Mouse (Mus musculus) stomach, postnatal 0 days (tissue): ENCODE results near the gene Dnal1.

Source experiments
- CTCF ChIP-seq: IDR thresholded peaks from 2 replicates; pipeline ENCODE4 v1.5.1; 2016; ENCODE audit warnings: antibody characterized with exemption, low read depth, mild to moderate bottlenecking, moderate library complexity
- EP300 ChIP-seq: optimal IDR thresholded peaks from 2 replicates; pipeline ENCODE3; 2016; ENCODE audit warnings: antibody characterized with exemption

DNA sequence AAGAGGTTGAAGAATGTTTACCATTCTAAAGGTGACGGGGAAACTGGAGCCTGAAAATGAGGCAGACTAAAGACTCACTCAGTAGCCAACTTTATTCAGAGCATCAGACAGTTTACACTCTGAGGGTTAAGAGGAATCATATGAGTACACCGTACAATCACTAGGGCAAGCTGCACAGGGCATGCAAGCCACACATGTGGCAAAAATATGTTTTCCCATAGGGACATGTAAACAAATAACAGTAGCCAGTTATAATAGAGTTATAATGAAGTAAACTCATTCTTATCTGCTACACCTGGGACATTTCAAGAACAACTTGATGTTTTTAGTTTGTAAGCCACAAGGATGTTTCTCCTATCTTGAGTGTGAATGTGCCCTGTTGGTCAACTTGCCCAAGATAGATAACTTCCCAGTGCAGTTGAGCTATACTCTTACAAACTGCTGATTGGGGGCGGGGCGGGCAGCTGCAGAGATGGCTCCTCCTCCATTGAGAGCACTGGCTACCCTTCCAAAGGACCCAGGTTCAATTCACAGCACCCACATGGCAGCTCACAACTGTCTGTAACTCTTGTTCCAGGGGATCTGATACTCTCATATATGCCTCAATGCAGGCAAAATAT is 36.7 kb upstream of the Dnal1 start:
- TF ChIP-seq CTCF = no peak
- TF ChIP-seq EP300 = no peak
